Mouse (Mus musculus): ENCODE data around the gene Timm8a2. TPM values are rescaled to one million over a fixed set of nuclear protein-coding genes. Genes with fewer than 3 reads are reported as not detected.

Gene Timm8a2
- polyA plus RNA-seq (2012; rRNA removed), result not detected in 2 replicates
- not detected in 2 replicates for polyA plus RNA-seq (2014; fragmentation: Nextera tagmentation; extraction: Ambion mirVana)

DNA sequence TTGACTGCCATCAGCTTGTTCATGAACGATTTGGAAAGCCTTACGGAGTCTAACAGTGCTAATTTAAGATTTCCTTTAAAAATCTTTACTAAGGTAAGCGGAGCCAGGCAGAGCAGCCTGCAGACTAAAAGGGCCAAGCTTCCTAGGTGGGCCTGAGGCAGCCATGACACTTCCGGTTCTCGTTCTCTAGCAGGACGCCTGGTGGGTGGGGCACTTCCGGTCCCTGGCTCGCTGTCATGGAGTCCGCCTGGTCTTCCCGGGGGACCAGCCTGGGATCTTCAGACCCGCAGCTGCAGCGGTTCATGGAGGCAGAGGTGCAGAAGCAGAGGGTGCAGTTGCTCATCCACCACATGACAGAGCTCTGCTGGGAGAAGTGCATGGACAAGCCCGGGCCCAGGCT, at the start of gene Timm8a2:
Gene Timm8a2, plus strand, starts transcription at position 224 of the 400 bp plus-strand sequence.
- DNase-seq (ENCODE audit: low read depth in 3 of 3, low spot score in 3 of 3) (no peak), ATAC-seq (ENCODE audit: insufficient read depth) (no peak)
- no peak within 1 kb of the TSS for H3K9ac ChIP-seq (replicated peaks)
- no peaks in the 10 kb centered on the region for H3K36me3 ChIP-seq (replicated peaks; ENCODE audit: control insufficient read depth, insufficient read depth, low read depth)
- H3K4me2 ChIP-seq (ENCODE audit: low read depth), result no peak within 1 kb of the TSS
- no peaks in the 10 kb centered on the region; a peak in 1 of 4 replicates for H3K4me1 ChIP-seq (replicated peaks; ENCODE audit: control insufficient read depth in 2 of 2, insufficient read depth in 2 of 2, low read length in 1 of 2)
- TF ChIP-seq CTCF (IDR thresholded peaks at IDR 0.05; ENCODE audit: low read depth) (no peak), EP300 (IDR thresholded peaks at IDR 0.05; ENCODE audit: low read depth) (no peak)
- no peaks in the 10 kb centered on the region for H3K27me3 ChIP-seq (ENCODE audit: control insufficient read depth, insufficient read depth, low read length)
- H3K27ac ChIP-seq, result no peak within 1 kb of the TSS
- H3K4me3 ChIP-seq (ENCODE audit: insufficient read depth in 1 of 2, low read depth in 2 of 2, low read length in 2 of 2), result no peak within 1 kb of the TSS
- WGBS (ENCODE audit: insufficient replicate concordance), result 84% methylated on average over 13 of the region's 13 CpGs
- no peaks in the 10 kb centered on the region for H3K9me3 ChIP-seq (ENCODE audit: control insufficient read depth, low read length)

DNA sequence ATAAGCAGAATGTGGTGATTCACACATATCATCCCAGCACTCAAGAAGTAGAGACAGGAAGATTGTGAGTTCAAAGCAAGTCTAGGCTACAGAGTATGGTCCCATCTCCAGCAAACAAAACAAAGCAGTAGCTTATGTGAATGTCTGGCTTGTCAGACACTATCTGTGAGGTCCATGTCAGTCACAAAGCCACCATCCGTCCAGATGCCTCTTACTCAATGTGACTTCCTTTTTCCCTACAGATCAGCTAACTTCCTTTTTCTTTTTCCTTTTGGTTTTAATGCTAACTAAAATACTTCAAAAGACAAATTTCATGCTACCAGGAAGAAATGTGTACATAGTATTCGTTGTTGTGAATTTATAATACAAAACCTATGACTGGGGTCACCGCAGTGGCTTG, 49.0 kb upstream of the Timm8a2 start:
- peaks cover 0 to 19% of the 10 kb centered on the region in 2 experiments; a peak in 2 of 4 replicates for H3K4me1 ChIP-seq (replicated peaks; ENCODE audit: control insufficient read depth in 2 of 2, insufficient read depth in 2 of 2, low read length in 1 of 2)
- ATAC-seq (ENCODE audit: insufficient read depth) (no peak), DNase-seq (ENCODE audit: low read depth in 3 of 3, low spot score in 3 of 3) (no peak)
- no peaks in the 10 kb centered on the region for H3K9me3 ChIP-seq (ENCODE audit: control insufficient read depth, low read length)
- no peak overlapping the region for H3K9ac ChIP-seq (replicated peaks)
- TF ChIP-seq CTCF (IDR thresholded peaks at IDR 0.05; ENCODE audit: low read depth) (no peak), EP300 (IDR thresholded peaks at IDR 0.05; ENCODE audit: low read depth) (no peak)
- H3K27me3 ChIP-seq (ENCODE audit: control insufficient read depth, insufficient read depth, low read length), result no peaks in the 10 kb centered on the region
- H3K4me3 ChIP-seq (ENCODE audit: insufficient read depth in 1 of 2, low read depth in 2 of 2, low read length in 2 of 2), result no peak overlapping the region
- no peak overlapping the region for H3K27ac ChIP-seq
- 16% methylated on average over 3 of the region's 3 CpGs for WGBS (ENCODE audit: insufficient replicate concordance)
- no peak overlapping the region for H3K4me2 ChIP-seq (ENCODE audit: low read depth)
- no peaks in the 10 kb centered on the region for H3K36me3 ChIP-seq (replicated peaks; ENCODE audit: control insufficient read depth, insufficient read depth, low read depth)

DNA sequence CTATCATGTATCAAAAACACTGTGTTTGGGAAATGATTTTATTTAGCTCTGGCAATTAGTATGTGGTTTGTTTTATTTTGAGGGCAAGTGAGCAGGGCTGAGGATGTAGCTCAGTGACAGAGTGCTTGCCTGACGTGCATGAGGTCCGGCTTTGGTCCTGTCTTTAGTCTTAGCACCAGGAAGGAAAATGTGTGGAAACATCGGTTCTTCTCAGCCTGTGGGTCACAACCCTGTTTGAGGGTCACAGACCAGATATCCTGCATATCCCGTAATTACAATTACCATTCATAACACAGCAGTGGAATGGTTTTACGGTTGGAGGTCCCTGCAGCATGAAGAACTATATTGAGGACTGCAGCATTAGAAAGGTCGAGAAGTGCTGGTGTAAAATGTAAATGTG, 48.4 kb upstream of the Timm8a2 start:
- Histone ChIP-seq H3K4me1 (replicated peaks; ENCODE audit: control insufficient read depth in 2 of 2, insufficient read depth in 2 of 2, low read length in 1 of 2) (peaks cover 0 to 19% of the 10 kb centered on the region in 2 experiments; a peak in 2 of 4 replicates), H3K27ac (no peak overlapping the region), H3K9me3 (ENCODE audit: control insufficient read depth, low read length) (no peaks in the 10 kb centered on the region), H3K4me2 (ENCODE audit: low read depth) (no peak overlapping the region), H3K27me3 (ENCODE audit: control insufficient read depth, insufficient read depth, low read length) (no peaks in the 10 kb centered on the region), H3K9ac (replicated peaks) (no peak overlapping the region), H3K36me3 (replicated peaks; ENCODE audit: control insufficient read depth, insufficient read depth, low read depth) (no peaks in the 10 kb centered on the region), H3K4me3 (ENCODE audit: insufficient read depth in 1 of 2, low read depth in 2 of 2, low read length in 2 of 2) (no peak overlapping the region)
- ATAC-seq (ENCODE audit: insufficient read depth) (no peak), DNase-seq (ENCODE audit: low read depth in 3 of 3, low spot score in 3 of 3) (no peak)
- no peak for TF ChIP-seq CTCF (IDR thresholded peaks at IDR 0.05; ENCODE audit: low read depth)
- TF ChIP-seq EP300 (IDR thresholded peaks at IDR 0.05; ENCODE audit: low read depth), result no peak
- WGBS (ENCODE audit: insufficient replicate concordance), result 49% methylated on average over 6 of the region's 6 CpGs

GRCm38 (mm10) chr14:121987287-121987686, 47.2 kb upstream of the Timm8a2 start:
- Histone ChIP-seq H3K4me2 (ENCODE audit: low read depth) (no peak overlapping the region), H3K36me3 (replicated peaks; ENCODE audit: control insufficient read depth, insufficient read depth, low read depth) (no peaks in the 10 kb centered on the region), H3K9me3 (ENCODE audit: control insufficient read depth, low read length) (no peaks in the 10 kb centered on the region), H3K27ac (no peak overlapping the region), H3K27me3 (ENCODE audit: control insufficient read depth, insufficient read depth, low read length) (no peaks in the 10 kb centered on the region), H3K4me3 (ENCODE audit: insufficient read depth in 1 of 2, low read depth in 2 of 2, low read length in 2 of 2) (no peak overlapping the region), H3K9ac (replicated peaks) (no peak overlapping the region), H3K4me1 (replicated peaks; ENCODE audit: control insufficient read depth in 2 of 2, insufficient read depth in 2 of 2, low read length in 1 of 2) (peaks cover 0 to 19% of the 10 kb centered on the region in 2 experiments; a peak in 2 of 4 replicates)
- ATAC-seq (ENCODE audit: insufficient read depth), result no peak
- WGBS (ENCODE audit: insufficient replicate concordance), result 68% methylated on average over 1 of the region's 1 CpGs
- TF ChIP-seq CTCF (IDR thresholded peaks at IDR 0.05; ENCODE audit: low read depth) (no peak), EP300 (IDR thresholded peaks at IDR 0.05; ENCODE audit: low read depth) (no peak)
- DNase-seq (ENCODE audit: low read depth in 3 of 3, low spot score in 3 of 3), result no peak

DNA sequence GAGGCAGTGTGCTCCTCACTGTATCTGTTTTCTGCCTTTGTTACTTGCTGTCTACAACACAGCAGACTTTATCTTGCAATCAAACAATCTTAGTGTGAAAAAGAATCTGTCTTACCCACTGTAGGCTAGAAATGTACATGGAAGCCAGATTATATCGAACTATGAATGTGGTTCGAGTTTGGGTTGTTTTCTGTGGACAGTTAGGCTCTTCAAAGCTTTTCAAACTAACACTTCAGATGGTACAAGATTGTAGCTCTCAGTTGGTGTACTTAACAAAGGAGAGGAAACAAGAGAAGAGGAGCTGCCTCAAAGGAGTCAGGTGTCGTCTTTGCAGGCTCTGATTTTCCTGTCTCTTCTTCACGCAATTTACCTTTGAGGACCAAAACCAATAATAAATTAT, 46.8 kb upstream of the Timm8a2 start:
- H3K27ac ChIP-seq, result no peak overlapping the region
- 62% methylated on average over 4 of the region's 4 CpGs for WGBS (ENCODE audit: insufficient replicate concordance)
- H3K27me3 ChIP-seq (ENCODE audit: control insufficient read depth, insufficient read depth, low read length), result no peaks in the 10 kb centered on the region
- no peak overlapping the region for H3K4me3 ChIP-seq (ENCODE audit: insufficient read depth in 1 of 2, low read depth in 2 of 2, low read length in 2 of 2)
- H3K9me3 ChIP-seq (ENCODE audit: control insufficient read depth, low read length), result no peaks in the 10 kb centered on the region
- TF ChIP-seq CTCF (IDR thresholded peaks at IDR 0.05; ENCODE audit: low read depth) (no peak), EP300 (IDR thresholded peaks at IDR 0.05; ENCODE audit: low read depth) (no peak)
- H3K4me1 ChIP-seq (replicated peaks; ENCODE audit: control insufficient read depth in 2 of 2, insufficient read depth in 2 of 2, low read length in 1 of 2), result peaks cover 0 to 22% of the 10 kb centered on the region in 2 experiments; a peak in 2 of 4 replicates
- H3K4me2 ChIP-seq (ENCODE audit: low read depth), result no peak overlapping the region
- ATAC-seq (ENCODE audit: insufficient read depth) (no peak), DNase-seq (ENCODE audit: low read depth in 3 of 3, low spot score in 3 of 3) (no peak)
- no peak overlapping the region for H3K9ac ChIP-seq (replicated peaks)
- no peaks in the 10 kb centered on the region for H3K36me3 ChIP-seq (replicated peaks; ENCODE audit: control insufficient read depth, insufficient read depth, low read depth)

All from liver, embryonic 14.5 days (tissue).